Mouse (Mus musculus): ENCODE results near the gene Rgs14.

Rgs14 gene

DNA sequence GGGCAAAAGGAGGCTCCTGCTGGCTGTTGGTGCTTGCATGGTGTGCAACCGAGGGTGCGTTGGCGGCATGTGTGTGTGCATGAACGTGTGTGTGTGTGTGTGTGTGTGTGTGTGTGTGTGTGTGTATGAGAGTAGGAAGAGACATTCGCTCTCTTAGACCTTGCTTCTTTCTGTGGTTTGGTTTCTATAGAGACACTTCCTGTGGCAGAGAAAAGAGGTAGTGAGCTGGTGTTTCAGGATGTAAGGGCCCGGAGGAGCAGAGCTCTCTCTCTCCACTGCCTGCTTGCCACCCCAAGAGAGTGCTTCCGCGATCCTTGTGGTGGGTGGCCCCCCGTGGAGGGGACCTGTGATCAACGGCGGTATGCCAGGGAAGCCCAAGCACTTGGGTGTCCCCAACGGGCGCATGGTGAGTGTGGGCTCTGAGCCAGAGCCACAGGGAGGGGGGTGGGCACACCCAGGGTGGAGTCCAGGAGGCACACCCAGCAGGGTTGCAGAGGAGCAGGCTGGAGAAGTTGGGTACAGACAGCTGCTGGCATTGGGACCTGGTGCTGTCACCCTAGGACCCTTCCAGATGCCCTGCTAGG, at the start of gene Rgs14:
Gene Rgs14 (plus strand): TSS at position 202 of the 584 bp plus-strand sequence.
- peak; percentile 90 for DNase-seq

GRCm38 (mm10) chr13:55319931-55320533, 49.5 kb upstream of the Rgs14 start, which contains the start of gene Prelid1:
Prelid1 (plus strand) TSS chr13:55320500.
- no peak for DNase-seq

- DNase-seq, result peak; percentile 93
Observed at GRCm38 (mm10) chr13:55321434-55322129, 48.0 kb upstream of the Rgs14 start, which contains the start of gene Rab24. Rab24 (minus strand) TSS chr13:55321946.

GRCm38 (mm10) chr13:55322130-55322825, 47.3 kb upstream of the Rgs14 start:
- DNase-seq, result peak; percentile 61

DNA sequence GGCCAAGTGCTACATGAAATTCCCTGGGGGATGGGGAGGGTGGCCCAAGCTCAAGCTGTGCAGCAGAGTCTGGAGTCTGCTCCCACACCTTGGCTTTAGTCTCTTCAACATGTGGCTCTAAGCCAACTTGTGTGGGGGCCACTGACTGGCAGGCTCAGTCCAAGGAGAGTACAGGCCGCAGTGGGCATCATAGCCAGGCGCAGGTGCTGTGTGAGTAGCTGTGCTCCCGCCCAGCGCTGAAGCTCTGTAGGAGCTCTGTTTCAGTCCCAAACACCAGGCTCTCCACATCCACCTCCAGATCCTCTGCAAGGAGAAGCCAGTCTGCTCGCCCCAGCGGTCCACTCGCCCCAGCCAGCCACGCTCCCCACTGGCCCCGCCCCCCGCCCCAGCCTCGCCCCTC, 43.9 kb upstream of the Rgs14 start:
- no peak for DNase-seq

- no peak for DNase-seq
Observed at GRCm38 (mm10) chr13:55327169-55327568, 42.4 kb upstream of the Rgs14 start.

DNA sequence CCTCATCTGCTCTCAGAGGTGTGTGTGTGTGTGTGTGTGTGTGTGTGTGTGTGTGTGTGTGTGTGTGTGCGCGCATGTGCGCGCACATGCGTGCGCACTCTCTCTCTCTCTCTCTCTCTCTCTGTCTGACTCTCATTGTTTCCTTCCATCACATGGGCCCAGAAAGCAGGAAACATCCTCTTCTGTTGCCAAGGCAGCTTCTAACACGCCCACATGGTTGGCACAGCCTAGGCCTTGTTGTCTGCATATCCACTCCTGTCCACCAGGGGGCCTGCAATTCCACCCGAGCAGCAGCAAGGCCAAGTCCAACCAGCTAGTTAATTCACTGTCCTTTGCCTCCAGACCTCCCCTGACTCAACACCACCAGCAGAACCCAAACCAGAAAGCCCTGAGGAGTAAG, 41.9 kb upstream of the Rgs14 start:
- peak; percentile 90 for DNase-seq

GRCm38 (mm10) chr13:55328171-55328570, 41.4 kb upstream of the Rgs14 start:
- DNase-seq, result no peak

DNA sequence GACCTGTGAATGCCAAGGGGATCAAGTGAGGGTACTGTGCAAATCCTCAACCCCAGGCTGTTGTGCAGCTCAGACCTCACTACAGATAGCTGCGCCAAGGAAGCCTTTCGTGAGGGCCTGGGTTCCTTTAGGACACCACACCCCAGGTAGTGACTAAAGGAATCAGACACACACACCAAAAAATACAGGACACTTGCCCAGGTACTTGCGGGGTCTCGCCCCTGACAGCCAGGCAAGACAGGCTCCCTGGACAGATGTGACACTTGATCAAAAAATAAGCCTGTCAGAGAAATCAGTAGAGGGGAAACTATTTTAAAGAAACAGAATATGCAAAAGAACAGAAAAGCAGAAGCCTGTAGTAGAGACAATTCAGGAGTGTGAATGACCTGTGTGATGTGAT, 40.9 kb upstream of the Rgs14 start:
- DNase-seq, result no peak

DNA sequence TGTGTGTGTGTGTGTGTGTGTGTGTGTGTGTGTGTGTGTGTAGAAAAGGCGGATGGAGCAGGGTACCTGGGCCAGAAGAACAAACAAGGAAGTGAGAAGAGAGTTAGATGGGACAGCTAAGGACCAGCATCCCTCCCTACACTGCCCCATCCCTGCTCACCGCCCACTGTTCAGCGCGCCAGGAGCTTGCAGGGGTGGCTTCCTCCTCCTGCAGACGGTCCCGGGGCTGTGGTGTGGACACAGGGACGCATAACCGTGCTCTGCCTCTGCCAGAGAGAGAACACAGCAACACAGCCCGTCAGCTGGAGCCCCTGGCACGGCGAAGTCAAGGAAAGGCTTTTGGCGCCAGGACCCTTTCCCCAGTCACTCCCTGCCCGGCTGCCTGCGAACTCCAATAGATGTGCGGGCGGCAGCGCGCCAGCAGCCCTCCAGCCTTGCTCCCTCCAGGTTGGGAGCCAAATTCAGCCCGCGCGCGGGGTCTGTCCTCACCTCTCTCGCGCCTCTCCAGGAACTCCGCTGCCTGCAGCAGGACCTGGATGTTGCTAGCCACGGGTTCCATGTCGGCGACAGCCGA, 40.3 kb upstream of the Rgs14 start:
- DNase-seq, result peak; percentile 49

DNA sequence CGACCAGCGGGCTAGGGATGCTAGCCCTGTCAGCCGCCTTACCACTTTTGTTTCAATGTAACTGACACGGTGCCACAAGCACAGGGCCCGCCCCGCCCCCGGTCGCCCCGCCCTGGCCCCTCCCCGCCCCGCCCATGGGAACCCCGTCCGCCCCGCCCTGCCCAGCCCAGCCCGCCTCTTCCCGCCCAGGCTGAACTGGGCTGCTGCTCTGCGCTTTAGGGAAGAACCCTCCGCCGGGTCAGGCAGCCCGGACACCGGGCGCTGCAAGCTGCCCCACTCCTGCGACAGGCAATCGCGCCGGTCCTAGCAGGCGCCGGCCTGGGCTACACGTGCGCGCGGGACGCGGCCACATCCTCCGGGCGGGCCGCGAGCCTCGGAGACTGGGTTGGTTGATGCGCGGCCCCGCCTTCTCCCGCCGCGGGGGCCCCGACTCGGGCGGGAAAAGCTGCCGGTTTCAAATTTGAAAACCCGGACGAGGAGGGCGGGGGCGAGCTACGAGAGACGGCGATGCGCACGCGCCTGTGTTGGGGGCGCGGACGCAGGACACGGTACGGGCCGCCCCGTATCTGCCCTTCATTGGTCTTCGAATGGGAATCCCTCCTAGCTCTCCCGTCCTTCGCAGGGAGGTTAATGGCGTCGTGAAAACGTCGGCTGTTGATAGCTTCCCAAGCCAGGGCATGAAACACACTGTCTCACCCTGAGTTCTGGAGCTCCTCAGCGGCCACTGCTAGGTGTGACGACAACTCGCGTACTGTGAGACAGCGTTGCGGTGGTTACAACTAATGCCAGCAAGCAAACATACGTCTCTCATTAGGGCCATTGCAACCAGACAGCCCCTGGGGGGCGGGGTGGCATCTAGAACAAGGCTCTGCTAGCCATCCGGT, 39.6 kb upstream of the Rgs14 start, which contains the start of gene Mxd3:
Gene Mxd3 (minus strand): TSS at position 141 of the 884 bp plus-strand sequence.
- peak; percentile 92 for DNase-seq

- DNase-seq, result no peak
Observed at GRCm38 (mm10) chr13:55330567-55331400, 38.7 kb upstream of the Rgs14 start.

GRCm38 (mm10) chr13:55332331-55332730, 37.2 kb upstream of the Rgs14 start:
- no peak for DNase-seq

DNA sequence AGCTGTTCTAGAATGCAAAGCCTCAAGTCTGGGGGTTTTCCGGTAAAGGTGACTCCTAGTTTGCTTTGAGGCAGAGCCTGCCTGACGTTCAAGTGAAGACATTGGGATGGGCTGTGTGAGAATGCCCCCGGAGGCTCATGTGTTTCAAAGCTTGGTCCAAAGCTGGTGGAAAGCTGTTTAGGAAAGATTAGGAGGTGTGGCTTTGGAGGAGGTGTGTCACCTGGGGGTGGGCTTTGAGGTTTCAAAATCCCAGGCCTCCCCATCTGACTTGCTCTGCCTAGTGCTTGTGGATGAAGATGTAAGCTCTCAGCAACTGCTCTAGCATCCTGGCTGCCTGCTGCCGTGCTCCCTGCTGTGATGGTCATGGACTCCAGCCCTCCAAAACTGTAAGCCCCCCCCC, 33.8 kb upstream of the Rgs14 start:
- no peak for DNase-seq

- no peak for DNase-seq
Observed at GRCm38 (mm10) chr13:55337341-55337975, 32.1 kb upstream of the Rgs14 start.

DNA sequence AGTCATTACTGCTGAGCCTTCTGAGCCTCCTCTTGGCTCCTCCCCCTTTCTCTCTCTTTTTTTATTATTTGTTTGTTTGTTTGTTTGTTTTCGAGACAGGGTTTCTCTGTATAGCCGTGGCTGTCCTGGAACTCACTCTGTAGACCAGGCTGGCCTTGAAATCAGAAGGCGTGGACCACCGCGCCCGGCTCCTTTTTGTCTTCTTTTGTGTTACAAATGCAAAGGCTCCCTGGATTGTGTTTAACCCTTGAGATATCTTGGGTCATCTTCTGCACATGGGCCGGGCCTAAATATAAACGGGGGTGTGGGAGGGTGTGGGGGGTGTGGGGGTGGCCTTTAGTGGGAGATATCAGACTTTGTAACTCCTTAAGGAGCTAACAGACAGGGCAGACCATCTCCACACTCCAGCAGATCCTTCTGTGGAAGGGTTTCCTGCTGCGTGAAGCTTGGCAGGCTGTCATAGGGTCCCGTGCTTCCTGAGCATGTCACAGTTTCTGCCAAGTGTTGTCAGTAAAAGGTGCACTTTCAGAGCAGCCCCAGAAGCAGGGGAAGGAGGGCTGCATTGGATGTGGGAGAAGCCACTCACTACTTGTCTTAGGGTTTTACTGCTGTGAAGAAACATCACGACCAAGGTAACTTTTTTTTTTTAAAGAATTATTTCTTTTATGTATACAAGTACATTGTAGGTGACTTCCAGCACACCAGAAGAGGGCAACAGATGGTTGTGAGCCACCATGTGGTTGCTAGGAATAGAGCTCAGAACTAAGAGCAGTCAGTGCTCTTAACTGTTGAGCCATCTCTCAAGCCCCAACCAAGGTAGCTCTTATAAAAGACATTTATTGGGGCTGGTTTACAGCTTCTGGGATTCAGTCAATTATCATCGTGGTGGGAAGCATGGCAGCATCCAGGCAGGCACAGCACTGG, 31.1 kb upstream of the Rgs14 start:
- DNase-seq, result no peak

DNA sequence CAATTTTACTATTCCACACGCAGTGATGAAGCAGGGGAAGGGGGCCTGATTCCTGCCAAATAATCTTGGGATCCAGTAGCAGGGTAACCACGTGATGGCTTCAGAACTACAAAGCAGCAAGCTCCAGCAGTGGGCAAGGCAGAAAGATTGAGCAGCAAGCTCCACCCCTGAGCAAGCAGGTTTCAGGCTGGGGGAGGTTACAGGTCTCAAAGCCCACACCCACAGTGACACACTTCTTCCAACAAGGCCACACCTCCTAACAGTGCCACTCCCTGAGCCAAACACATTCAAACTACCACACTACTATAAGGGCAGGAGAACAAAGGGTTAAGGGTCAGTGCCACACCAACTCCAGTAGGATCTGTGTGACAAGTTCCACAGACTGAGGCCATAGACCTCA, 30.3 kb upstream of the Rgs14 start:
- DNase-seq, result no peak

DNA sequence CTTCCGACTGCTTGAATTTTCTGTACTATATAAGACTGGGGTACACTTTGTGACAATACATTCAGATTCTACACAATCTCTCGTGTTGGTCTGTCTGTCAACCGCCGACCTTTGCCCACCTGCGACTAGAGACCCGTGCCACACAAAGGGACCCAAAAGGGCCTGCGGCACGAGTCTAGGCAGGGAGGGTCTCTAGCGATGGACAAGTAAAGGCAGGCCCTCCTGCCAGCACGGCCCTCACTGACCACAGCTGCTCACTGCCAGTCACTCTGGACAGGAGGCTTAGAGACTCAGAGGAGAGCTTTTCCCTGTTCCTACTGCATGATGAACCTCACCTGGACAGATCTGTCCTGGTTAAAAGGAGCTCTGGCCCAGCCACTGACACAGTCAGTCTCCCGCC, 27.1 kb upstream of the Rgs14 start:
- no peak for DNase-seq

DNA sequence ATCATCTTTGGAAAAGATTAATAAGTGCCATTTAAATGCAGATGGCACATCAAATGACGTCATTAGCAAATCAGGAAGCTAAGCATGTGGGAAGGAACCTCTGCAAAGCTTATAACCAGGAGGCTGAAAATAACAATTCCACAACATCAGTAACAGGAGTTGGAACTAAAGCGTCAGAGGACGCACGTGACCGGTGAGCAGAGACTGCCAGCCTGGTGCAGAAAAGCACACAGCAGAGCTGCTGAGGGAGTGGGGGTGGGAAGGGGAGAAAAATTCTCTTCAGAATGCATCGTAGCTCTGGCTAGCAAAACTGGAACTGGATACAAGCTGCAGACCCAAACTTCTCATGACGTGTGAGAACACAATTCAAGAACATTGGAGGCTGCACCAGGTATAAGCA, 25.2 kb upstream of the Rgs14 start:
- no peak for DNase-seq

DNA sequence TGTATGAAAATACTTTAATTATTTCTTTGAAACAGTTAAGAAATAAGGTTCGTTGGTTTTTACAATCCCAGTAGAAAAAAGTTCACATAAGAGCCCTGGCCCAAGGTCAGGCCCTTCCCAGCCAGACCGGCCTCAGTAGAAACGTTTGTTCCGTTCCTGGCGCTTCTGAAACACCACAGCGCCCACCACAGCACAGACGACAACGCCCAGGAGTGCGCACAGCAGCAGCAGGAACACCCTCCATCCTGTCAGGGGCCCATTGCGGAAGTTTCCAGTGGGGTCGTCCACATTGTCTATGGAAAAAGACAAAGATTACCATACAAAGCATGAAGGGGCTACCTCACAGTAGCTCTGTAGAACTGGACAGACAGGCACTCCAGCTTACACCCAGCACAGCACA, 22.8 kb upstream of the Rgs14 start:
- no peak for DNase-seq

All from thymus, postnatal 14 days (tissue).